Mouse (Mus musculus): Measurements from ENCODE around the gene Cltc. TPM values are rescaled to one million over a fixed set of nuclear protein-coding genes. Genes with fewer than 3 reads are reported as not detected.

Cltc gene
- polyA plus RNA-seq, 1 experiment, result 453 TPM

- Histone ChIP-seq H3K4me3 (ENCODE audit: low read depth, low read length) (peak within 1 kb of the TSS; percentile 99), H3K9ac (ENCODE audit: low read depth, poor library complexity, severe bottlenecking) (peak within 1 kb of the TSS; percentile 92), H3K36me3 (ENCODE audit: control insufficient read depth, insufficient read depth, low read length, poor library complexity, severe bottlenecking) (peaks cover 12% of the 10 kb centered on the region), H3K9me3 (replicated peaks; ENCODE audit: control insufficient read depth, insufficient read depth, low read length, poor library complexity, severe bottlenecking) (no peaks in the 10 kb centered on the region), H3K27ac (ENCODE audit: insufficient read depth, low read length) (peak within 1 kb of the TSS; percentile 85), H3K27me3 (ENCODE audit: control insufficient read depth, insufficient read depth, low read length, poor library complexity, severe bottlenecking) (no peaks in the 10 kb centered on the region), H3K4me1 (ENCODE audit: control insufficient read depth, insufficient read depth, low read length) (no peaks in the 10 kb centered on the region)
- TF ChIP-seq CTCF (IDR thresholded peaks at IDR 0.05; ENCODE audit: low read depth, low read length) (no peak), POLR2A (IDR thresholded peaks at IDR 0.05; ENCODE audit: insufficient read depth, low read length) (peak; percentile 57), EP300 (IDR thresholded peaks at IDR 0.05; ENCODE audit: insufficient read depth, low read depth, low read length) (0 out of 2 replicates have a peak, but pooled peaks have one; percentile 22)
These were observed 73.8 kb downstream of the Cltc start, which contains the start of the genes Vmp1 and Ptrh2 for GRCm38 (mm10) chr11:86683395-86684125. Gene Vmp1 (minus strand): TSS chr11:86683836. Gene Ptrh2 (plus strand): TSS chr11:86683985.

GRCm38 (mm10) chr11:86682861-86683260, 74.5 kb downstream of the Cltc start:
- H3K4me1 ChIP-seq (ENCODE audit: control insufficient read depth, insufficient read depth, low read length), result no peaks in the 10 kb centered on the region
- H3K9ac ChIP-seq (ENCODE audit: low read depth, poor library complexity, severe bottlenecking), result peak overlapping the region; percentile 92
- no peak overlapping the region for H3K27ac ChIP-seq (ENCODE audit: insufficient read depth, low read length)
- TF ChIP-seq CTCF (IDR thresholded peaks at IDR 0.05; ENCODE audit: low read depth, low read length) (no peak), POLR2A (IDR thresholded peaks at IDR 0.05; ENCODE audit: insufficient read depth, low read length) (no peak), EP300 (IDR thresholded peaks at IDR 0.05; ENCODE audit: insufficient read depth, low read depth, low read length) (no peak)
- H3K27me3 ChIP-seq (ENCODE audit: control insufficient read depth, insufficient read depth, low read length, poor library complexity, severe bottlenecking), result no peaks in the 10 kb centered on the region
- H3K4me3 ChIP-seq (ENCODE audit: low read depth, low read length), result peak overlapping the region; percentile 99
- H3K36me3 ChIP-seq (ENCODE audit: control insufficient read depth, insufficient read depth, low read length, poor library complexity, severe bottlenecking), result peaks cover 9% of the 10 kb centered on the region; the same call in 1 of the 2 replicates
- H3K9me3 ChIP-seq (replicated peaks; ENCODE audit: control insufficient read depth, insufficient read depth, low read length, poor library complexity, severe bottlenecking), result no peaks in the 10 kb centered on the region

- peaks cover 2% of the 10 kb centered on the region; the same call in 1 of the 2 replicates for H3K36me3 ChIP-seq (ENCODE audit: control insufficient read depth, insufficient read depth, low read length, poor library complexity, severe bottlenecking)
- no peaks in the 10 kb centered on the region for H3K27me3 ChIP-seq (ENCODE audit: control insufficient read depth, insufficient read depth, low read length, poor library complexity, severe bottlenecking)
- H3K4me3 ChIP-seq (ENCODE audit: low read depth, low read length), result no peak overlapping the region
- H3K4me1 ChIP-seq (ENCODE audit: control insufficient read depth, insufficient read depth, low read length), result no peaks in the 10 kb centered on the region
- H3K27ac ChIP-seq (ENCODE audit: insufficient read depth, low read length), result no peak overlapping the region
- H3K9ac ChIP-seq (ENCODE audit: low read depth, poor library complexity, severe bottlenecking), result no peak overlapping the region
- TF ChIP-seq CTCF (IDR thresholded peaks at IDR 0.05; ENCODE audit: low read depth, low read length) (no peak), EP300 (IDR thresholded peaks at IDR 0.05; ENCODE audit: insufficient read depth, low read depth, low read length) (no peak), POLR2A (IDR thresholded peaks at IDR 0.05; ENCODE audit: insufficient read depth, low read length) (no peak)
- H3K9me3 ChIP-seq (replicated peaks; ENCODE audit: control insufficient read depth, insufficient read depth, low read length, poor library complexity, severe bottlenecking), result no peaks in the 10 kb centered on the region
These were observed 75.9 kb downstream of the Cltc start for GRCm38 (mm10) chr11:86681423-86681822.

GRCm38 (mm10) chr11:86680729-86681128, 76.6 kb downstream of the Cltc start:
- H3K9ac ChIP-seq (ENCODE audit: low read depth, poor library complexity, severe bottlenecking), result no peak overlapping the region

GRCm38 (mm10) chr11:86678957-86679356, 78.4 kb downstream of the Cltc start:
- Histone ChIP-seq H3K4me3 (ENCODE audit: low read depth, low read length) (no peak overlapping the region), H3K9ac (ENCODE audit: low read depth, poor library complexity, severe bottlenecking) (no peak overlapping the region), H3K36me3 (ENCODE audit: control insufficient read depth, insufficient read depth, low read length, poor library complexity, severe bottlenecking) (no peaks in the 10 kb centered on the region), H3K27me3 (ENCODE audit: control insufficient read depth, insufficient read depth, low read length, poor library complexity, severe bottlenecking) (no peaks in the 10 kb centered on the region), H3K9me3 (replicated peaks; ENCODE audit: control insufficient read depth, insufficient read depth, low read length, poor library complexity, severe bottlenecking) (no peaks in the 10 kb centered on the region), H3K27ac (ENCODE audit: insufficient read depth, low read length) (no peak overlapping the region), H3K4me1 (ENCODE audit: control insufficient read depth, insufficient read depth, low read length) (no peaks in the 10 kb centered on the region)
- no peak for TF ChIP-seq CTCF (IDR thresholded peaks at IDR 0.05; ENCODE audit: low read depth, low read length)
- TF ChIP-seq POLR2A (IDR thresholded peaks at IDR 0.05; ENCODE audit: insufficient read depth, low read length), result no peak
- TF ChIP-seq EP300 (IDR thresholded peaks at IDR 0.05; ENCODE audit: insufficient read depth, low read depth, low read length), result no peak

More at GRCm38 (mm10) chr11:86680729-86681128, 76.6 kb downstream of the Cltc start:
- Histone ChIP-seq H3K4me1 (ENCODE audit: control insufficient read depth, insufficient read depth, low read length) (no peaks in the 10 kb centered on the region), H3K27me3 (ENCODE audit: control insufficient read depth, insufficient read depth, low read length, poor library complexity, severe bottlenecking) (no peaks in the 10 kb centered on the region), H3K4me3 (ENCODE audit: low read depth, low read length) (no peak overlapping the region), H3K27ac (ENCODE audit: insufficient read depth, low read length) (no peak overlapping the region), H3K9me3 (replicated peaks; ENCODE audit: control insufficient read depth, insufficient read depth, low read length, poor library complexity, severe bottlenecking) (no peaks in the 10 kb centered on the region), H3K36me3 (ENCODE audit: control insufficient read depth, insufficient read depth, low read length, poor library complexity, severe bottlenecking) (no peaks in the 10 kb centered on the region; the same call in 1 of the 2 replicates)
- TF ChIP-seq POLR2A (IDR thresholded peaks at IDR 0.05; ENCODE audit: insufficient read depth, low read length) (no peak), CTCF (IDR thresholded peaks at IDR 0.05; ENCODE audit: low read depth, low read length) (no peak), EP300 (IDR thresholded peaks at IDR 0.05; ENCODE audit: insufficient read depth, low read depth, low read length) (no peak)

GRCm38 (mm10) chr11:86675520-86675919, 81.8 kb downstream of the Cltc start:
- Histone ChIP-seq H3K4me3 (ENCODE audit: low read depth, low read length) (no peak overlapping the region), H3K36me3 (ENCODE audit: control insufficient read depth, insufficient read depth, low read length, poor library complexity, severe bottlenecking) (no peaks in the 10 kb centered on the region), H3K9ac (ENCODE audit: low read depth, poor library complexity, severe bottlenecking) (no peak overlapping the region)

More at GRCm38 (mm10) chr11:86675520-86675919, 81.8 kb downstream of the Cltc start:
- Histone ChIP-seq H3K27ac (ENCODE audit: insufficient read depth, low read length) (no peak overlapping the region), H3K27me3 (ENCODE audit: control insufficient read depth, insufficient read depth, low read length, poor library complexity, severe bottlenecking) (no peaks in the 10 kb centered on the region), H3K9me3 (replicated peaks; ENCODE audit: control insufficient read depth, insufficient read depth, low read length, poor library complexity, severe bottlenecking) (no peaks in the 10 kb centered on the region), H3K4me1 (ENCODE audit: control insufficient read depth, insufficient read depth, low read length) (no peaks in the 10 kb centered on the region)
- TF ChIP-seq EP300 (IDR thresholded peaks at IDR 0.05; ENCODE audit: insufficient read depth, low read depth, low read length), result no peak
- no peak for TF ChIP-seq CTCF (IDR thresholded peaks at IDR 0.05; ENCODE audit: low read depth, low read length)
- no peak for TF ChIP-seq POLR2A (IDR thresholded peaks at IDR 0.05; ENCODE audit: insufficient read depth, low read length)
